Mouse (Mus musculus) lung, postnatal 0 days (tissue): ENCODE results near the gene Ino80e.

Source experiments
- CTCF ChIP-seq: IDR thresholded peaks from 2 replicates; pipeline ENCODE4 v1.5.1; 2016; ENCODE audit warnings: antibody characterized with exemption, mild to moderate bottlenecking
- EP300 ChIP-seq: IDR thresholded peaks from 2 replicates; pipeline ENCODE4 v1.6.1; 2016; ENCODE audit warnings: antibody characterized with exemption, mild to moderate bottlenecking, control low read depth

GRCm38 (mm10) chr7:126887281-126887680, 25.1 kb upstream of the Ino80e start:
- TF ChIP-seq CTCF, result no peak
- TF ChIP-seq EP300, result no peak
